Mouse (Mus musculus): ENCODE measurements at regions not wholly inside any gene's neighbourhood (a gene's known extent, or its start where the extent isn't known, plus 50 kb on each side); places are given as distances from the start of the nearest gene placed in this dataset.
"Not testable (repeated sequence)": the region's sequence is repeated elsewhere in the genome, so short reads cannot be mapped to it uniquely, and the experiment has no call there.

GRCm38 (mm10) chr4:131161501-131161900, 217.3 kb downstream of the Matn1 start:
- DNase-seq, result no peak

- no peak for DNase-seq
These were observed 219.7 kb downstream of the Matn1 start for GRCm38 (mm10) chr4:131163782-131164315.

- no peak for DNase-seq
These were observed 222.5 kb downstream of the Matn1 start for GRCm38 (mm10) chr4:131166574-131167270.

- no peak for DNase-seq
These were observed 223.7 kb downstream of the Matn1 start for GRCm38 (mm10) chr4:131167921-131168320.

GRCm38 (mm10) chr4:131173783-131174460, 229.7 kb downstream of the Matn1 start:
- DNase-seq, result no peak

GRCm38 (mm10) chr4:131176701-131177100, 232.5 kb downstream of the Matn1 start:
- DNase-seq, result no peak

GRCm38 (mm10) chr4:131177889-131178288, 233.7 kb downstream of the Matn1 start:
- DNase-seq, result no peak

- DNase-seq, result not testable (repeated sequence)
These were observed 234.5 kb downstream of the Matn1 start for GRCm38 (mm10) chr4:131178642-131179041.

GRCm38 (mm10) chr4:131188066-131188465, 243.9 kb downstream of the Matn1 start:
- no peak for DNase-seq

GRCm38 (mm10) chr4:131191106-131191880, 247.1 kb downstream of the Matn1 start:
- DNase-seq, result no peak

- DNase-seq, result no peak
These were observed 249.8 kb downstream of the Matn1 start for GRCm38 (mm10) chr4:131193900-131194419.

GRCm38 (mm10) chr4:131196147-131196546, 252.0 kb downstream of the Matn1 start:
- DNase-seq, result no peak

- no peak for DNase-seq
These were observed 259.5 kb downstream of the Matn1 start for GRCm38 (mm10) chr4:131203721-131204120.

GRCm38 (mm10) chr4:131204722-131205121, 260.5 kb downstream of the Matn1 start:
- DNase-seq, result no peak

- DNase-seq, result no peak
These were observed 260.9 kb downstream of the Matn1 start for GRCm38 (mm10) chr4:131205127-131205526.

- no peak for DNase-seq
These were observed 261.5 kb downstream of the Matn1 start for GRCm38 (mm10) chr4:131205685-131206084.

- DNase-seq, result no peak
These were observed 262.1 kb downstream of the Matn1 start for GRCm38 (mm10) chr4:131206181-131206885.

- no peak for DNase-seq
These were observed 262.7 kb downstream of the Matn1 start for GRCm38 (mm10) chr4:131206886-131207200.

GRCm38 (mm10) chr4:131207249-131207648, 263.1 kb downstream of the Matn1 start:
- DNase-seq, result no peak

- no peak for DNase-seq
These were observed 264.0 kb downstream of the Matn1 start for GRCm38 (mm10) chr4:131208166-131208565.

GRCm38 (mm10) chr4:131208637-131209036, 264.5 kb downstream of the Matn1 start:
- DNase-seq, result no peak

GRCm38 (mm10) chr4:131212711-131213110, 268.5 kb downstream of the Matn1 start:
- no peak for DNase-seq

- DNase-seq, result no peak
These were observed 271.5 kb downstream of the Matn1 start for GRCm38 (mm10) chr4:131215682-131216081.

Measured in kidney, adult 11 months (tissue).